ENCODE assay signal across 8 mouse cellular contexts in the genomic region with DNA sequence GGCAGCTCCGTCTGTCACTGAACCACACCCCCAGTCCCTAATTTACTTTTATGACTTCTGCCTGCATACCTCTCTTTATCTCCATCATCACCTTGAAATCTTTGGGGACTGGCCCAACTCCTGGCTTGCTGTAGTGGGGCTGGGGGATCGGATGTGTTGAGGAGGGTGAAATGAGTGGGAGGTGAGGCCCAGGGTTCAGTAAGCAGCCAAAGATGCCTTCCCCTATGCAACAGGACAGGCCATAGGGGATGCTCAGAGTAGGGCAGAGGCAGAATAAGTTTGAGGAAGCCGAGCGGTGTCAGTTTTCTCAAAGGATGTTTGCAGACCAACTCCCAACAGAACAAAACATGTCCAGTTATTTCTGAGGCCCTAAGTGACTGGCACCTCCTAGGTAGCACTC. TPM values are rescaled to one million over a fixed set of nuclear protein-coding genes. Genes with fewer than 3 reads are reported as not detected.
DNase-seq lines count a peak whose midpoint lies in the region; ATAC-seq and TF ChIP-seq lines count a peak whose summit lies in the region.

No protein-coding gene starts in this region.

- H3K9ac ChIP-seq in hindbrain, embryonic 11.5 days (ENCODE audit: low read depth, low read length), result no peak overlapping the region
- peak overlapping the region; percentile 93 for H3K9ac ChIP-seq in liver, postnatal 0 days (replicated peaks)

- H3K36me3 ChIP-seq in kidney, adult 2 months (ENCODE audit: control insufficient read depth, insufficient read depth, low read length), result no peaks in the 10 kb centered on the region
- H3K36me3 ChIP-seq in hindbrain, embryonic 11.5 days (ENCODE audit: control insufficient read depth, insufficient read depth, low read length), result no peaks in the 10 kb centered on the region
- peaks cover 23% of the 10 kb centered on the region for H3K36me3 ChIP-seq in liver, postnatal 0 days (replicated peaks; ENCODE audit: insufficient read depth, low read length)

- H3K27me3 ChIP-seq in kidney, adult 2 months (replicated peaks; ENCODE audit: control insufficient read depth, insufficient read depth, low read length), result no peaks in the 10 kb centered on the region
- H3K27me3 ChIP-seq in hindbrain, embryonic 11.5 days (ENCODE audit: control insufficient read depth, insufficient read depth, low read length), result no peaks in the 10 kb centered on the region
- H3K27me3 ChIP-seq in liver, postnatal 0 days (ENCODE audit: insufficient read depth, low read length), result no peaks in the 10 kb centered on the region

- peaks cover 10% of the 10 kb centered on the region for H3K4me1 ChIP-seq in kidney, adult 2 months (ENCODE audit: control insufficient read depth, insufficient read depth, low read length)
- peaks cover 13% of the 10 kb centered on the region; the same call in 1 of the 2 replicates for H3K4me1 ChIP-seq in brown adipose tissue, adult 24 weeks (ENCODE audit: control insufficient read depth, insufficient read depth, insufficient read length, low read length)
- H3K4me1 ChIP-seq in hindbrain, embryonic 11.5 days (replicated peaks; ENCODE audit: control insufficient read depth, insufficient read depth, low read length), result peaks cover 3% of the 10 kb centered on the region; the same call in 1 of the 2 replicates
- peaks cover 65% of the 10 kb centered on the region for H3K4me1 ChIP-seq in liver, postnatal 0 days (ENCODE audit: insufficient read depth)

- no peak for TF ChIP-seq CTCF in kidney, adult 2 months (conservative IDR thresholded peaks at IDR 0.05; ENCODE audit: insufficient read depth, insufficient read length, low read depth, low read length)
- no peak for TF ChIP-seq CTCF in liver, postnatal 0 days (IDR thresholded peaks at IDR 0.05; ENCODE audit: low read depth)

- intact Hi-C loops in gastrocnemius, postnatal 36 days (cut with DNase I), result loop anchor here (5.0 kb wide), 2 partner anchors 52 to 68 kb away; no protein-coding TSS in a partner anchor

- 67% methylated on average over 3 of the region's 4 CpGs for WGBS in kidney, adult 2 months
- WGBS in hindbrain, embryonic 11.5 days, result 64% methylated on average over 3 of the region's 4 CpGs
- 47% methylated on average over 3 of the region's 4 CpGs for WGBS in liver, postnatal 0 days (ENCODE audit: insufficient replicate concordance)

- H3K9me3 ChIP-seq in hindbrain, embryonic 11.5 days (ENCODE audit: control insufficient read depth, low read length), result no peaks in the 10 kb centered on the region
- H3K9me3 ChIP-seq in liver, postnatal 0 days (ENCODE audit: low read length), result no peaks in the 10 kb centered on the region

- no peak for ATAC-seq in hindbrain, embryonic 11.5 days (ENCODE audit: low FRiP score)
- no peak for ATAC-seq in liver, postnatal 0 days

- no peak overlapping the region for H3K27ac ChIP-seq in kidney, adult 2 months (ENCODE audit: insufficient read depth, low read depth, low read length)
- no peak overlapping the region for H3K27ac ChIP-seq in brown adipose tissue, adult 24 weeks (replicated peaks; ENCODE audit: low read depth, low read length)
- no peak overlapping the region for H3K27ac ChIP-seq in hindbrain, embryonic 11.5 days (ENCODE audit: low read depth, low read length)
- H3K27ac ChIP-seq in liver, postnatal 0 days (ENCODE audit: low read depth), result peak overlapping the region; percentile 98

- H3K4me3 ChIP-seq in kidney, adult 2 months (ENCODE audit: insufficient read depth, low read depth, low read length), result peak overlapping the region; percentile 91
- peak overlapping the region; percentile 87 for H3K4me3 ChIP-seq in brown adipose tissue, adult 24 weeks (ENCODE audit: insufficient read depth, low read depth, low read length)
- H3K4me3 ChIP-seq in hindbrain, embryonic 11.5 days (ENCODE audit: low read depth, low read length), result no peak overlapping the region
- peak overlapping the region; percentile 93 for H3K4me3 ChIP-seq in liver, postnatal 0 days (ENCODE audit: low read depth, low read length)

- H3K4me2 ChIP-seq in hindbrain, embryonic 11.5 days (replicated peaks; ENCODE audit: low read depth, low read length), result 0 out of 2 replicates have a peak overlapping the region, but pooled peaks have one; percentile 25
- H3K4me2 ChIP-seq in liver, postnatal 0 days (ENCODE audit: low read depth, low read length), result peak overlapping the region; percentile 97

- no peak for TF ChIP-seq POLR2A in kidney, adult 2 months (IDR thresholded peaks at IDR 0.05; ENCODE audit: low read depth, low read length)

- no peak for DNase-seq in kidney, adult 2 months
- DNase-seq in kidney, postnatal 25 days, result no peak
- DNase-seq in hindbrain, embryonic 11.5 days (ENCODE audit: low spot score), result no peak
- peak; percentile 16 for DNase-seq in liver, postnatal 0 days
- DNase-seq in gastrocnemius, postnatal 36 days, result no peak
- DNase-seq in right cerebral cortex, postnatal 14 days, result no peak
- no peak for DNase-seq in layer of hippocampus, postnatal 25 days (ENCODE audit: extremely low spot score in 1 of 2, low spot score in 1 of 2)

- no peak for TF ChIP-seq EP300 in liver, postnatal 0 days (IDR thresholded peaks at IDR 0.05; ENCODE audit: low read depth)

RNA-seq across cellular contexts. Expression of gene St3gal4, which starts 3.8 kb away (rescaled TPM):
- 4.7 and 5.0 TPM in 2 replicates for polyA plus RNA-seq in kidney, adult 2 months (2012; rRNA removed)
- 14.2 and 15.2 TPM in 2 replicates for polyA plus RNA-seq in brown adipose tissue, adult 24 weeks (2012; ENCODE audit: insufficient read depth, insufficient read length, missing spikeins)
- polyA plus RNA-seq in hindbrain, embryonic 11.5 days (2014; fragmentation: Nextera tagmentation; extraction: Ambion mirVana), result 11.7 and 13.7 TPM in 2 replicates
- polyA plus RNA-seq in liver, postnatal 0 days (2015; fragmentation: Nextera tagmentation; extraction: Ambion mirVana), result 23.6 and 26.5 TPM in 2 replicates
- total RNA-seq in gastrocnemius, postnatal 36 days (2021), result 1 to 10 TPM; 2.5 to 4.4 TPM
- 10 to 100 TPM; 23.9 to 24.5 TPM for total RNA-seq in layer of hippocampus, postnatal 25 days (2021)
